Comparison of ENCODE assay signal across 27 mouse cellular contexts in the genomic region with DNA sequence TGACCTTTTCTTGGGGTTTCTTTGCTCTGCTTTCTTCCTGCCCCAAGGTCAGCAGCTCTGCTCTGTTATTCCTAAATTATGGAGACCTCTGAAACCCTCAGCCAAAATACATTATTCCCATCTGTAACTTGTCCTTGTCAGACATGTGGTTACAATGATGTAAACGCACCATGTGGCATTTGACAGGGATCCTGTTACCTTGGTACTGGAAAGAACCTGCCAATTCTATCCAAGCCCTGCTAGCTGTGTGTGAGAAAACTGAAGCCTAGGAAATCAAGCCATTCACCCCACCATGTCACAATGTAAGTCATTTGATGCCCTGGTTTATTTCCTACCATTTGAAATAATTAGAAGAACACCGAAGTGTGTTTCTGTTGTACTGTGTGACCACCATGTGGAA. TPM values are rescaled to one million over a fixed set of nuclear protein-coding genes. Genes with fewer than 3 reads are reported as not detected.
"Had no signal": no experiment of that assay in that cellular context is flagged by ENCODE, and none has a peak within 500 bp of the region (broad histone marks: within the 10 kb centered on the region; RNA-seq: fewer than 3 reads in every experiment).

No protein-coding gene starts in this region.

- H3K9ac ChIP-seq: embryonic facial prominence, embryonic 12.5 days; embryonic facial prominence, embryonic 13.5 days; embryonic facial prominence, embryonic 15.5 days; forebrain, embryonic 12.5 days; forebrain, embryonic 13.5 days; forebrain, embryonic 15.5 days; forebrain, postnatal 0 days had no signal

- H3K27me3 ChIP-seq: embryonic facial prominence, embryonic 12.5 days; embryonic facial prominence, embryonic 13.5 days; embryonic facial prominence, embryonic 15.5 days; forebrain, embryonic 12.5 days; forebrain, embryonic 13.5 days; forebrain, embryonic 15.5 days had no signal

- H3K9me3 ChIP-seq: embryonic facial prominence, embryonic 12.5 days; embryonic facial prominence, embryonic 13.5 days; embryonic facial prominence, embryonic 15.5 days; forebrain, embryonic 10.5 days; forebrain, embryonic 12.5 days; forebrain, embryonic 13.5 days; forebrain, embryonic 15.5 days had no signal

- ATAC-seq: forebrain, embryonic 13.5 days; forebrain, embryonic 14.5 days; forebrain, embryonic 15.5 days; forebrain, embryonic 16.5 days; forebrain, postnatal 0 days had no signal

- H3K36me3 ChIP-seq: embryonic facial prominence, embryonic 12.5 days; embryonic facial prominence, embryonic 13.5 days; embryonic facial prominence, embryonic 15.5 days; forebrain, embryonic 10.5 days; forebrain, embryonic 12.5 days; forebrain, embryonic 15.5 days had no signal

- H3K4me1 ChIP-seq: embryonic facial prominence, embryonic 13.5 days; embryonic facial prominence, embryonic 15.5 days; forebrain, embryonic 12.5 days; forebrain, embryonic 13.5 days; forebrain, embryonic 15.5 days had no signal

- H3K27ac ChIP-seq: embryonic facial prominence, embryonic 12.5 days; embryonic facial prominence, embryonic 13.5 days; embryonic facial prominence, embryonic 15.5 days; forebrain, embryonic 10.5 days; forebrain, embryonic 12.5 days; forebrain, embryonic 13.5 days; forebrain, embryonic 15.5 days; gastrocnemius, adult 2 months; heart, adult 2 months had no signal

- H3K4me3 ChIP-seq: embryonic facial prominence, embryonic 12.5 days; embryonic facial prominence, embryonic 13.5 days; embryonic facial prominence, embryonic 15.5 days; erythroblast, embryonic 14.5 days; forebrain, embryonic 10.5 days; forebrain, embryonic 12.5 days; forebrain, embryonic 13.5 days; forebrain, embryonic 15.5 days; gastrocnemius, adult 2 months; heart, adult 2 months had no signal

- DNase-seq: cerebellum, adult 18-20 months; cerebellum, adult 2 months; cerebellum, adult 8-10 months; cerebellum, adult 9-10 months; cerebellum, adult 9-11 months; cerebellum, postnatal 10 days; cerebellum, postnatal 14 days; cerebellum, postnatal 25 days; cerebellum, postnatal 36 days; embryo, embryonic 11 days; forebrain, postnatal 0 days; gastrocnemius, adult 2 months; gastrocnemius, postnatal 10 days; gastrocnemius, postnatal 14 days; gastrocnemius, postnatal 25 days; gastrocnemius, postnatal 36 days; heart, adult 2 months had no signal

- H3K4me2 ChIP-seq: embryonic facial prominence, embryonic 12.5 days; embryonic facial prominence, embryonic 13.5 days; embryonic facial prominence, embryonic 15.5 days; forebrain, embryonic 12.5 days; forebrain, embryonic 13.5 days; forebrain, embryonic 15.5 days had no signal

RNA-seq across cellular contexts. Expression of a gene that starts 46.6 kb away (rescaled TPM):
- total RNA-seq: gastrocnemius, postnatal 25 days; gastrocnemius, postnatal 36 days had no signal
- polyA plus RNA-seq: erythroblast, embryonic 14.5 days had no signal
